Mouse (Mus musculus) hindbrain, embryonic 14.5 days (tissue): ENCODE results near the gene Gm11237. TPM values are rescaled to one million over a fixed set of nuclear protein-coding genes. Genes with fewer than 3 reads are reported as not detected.
"Not testable (repeated sequence)": the region's sequence is repeated elsewhere in the genome, so short reads cannot be mapped to it uniquely, and the experiment has no call there.

ENCODE experiments used
- ATAC-seq: fragments of 200-750 bp; cut with Nextera tagmentation; 2 replicates; pipeline ENCODE4 v1.8.0; 2017; ENCODE audit warnings: moderate number of reproducible peaks, mild to moderate bottlenecking, moderate TSS enrichment, moderate library complexity; ENCODE audit not compliant: low FRiP score
- DNase-seq: peaks from one replicate; pipeline ENCODE4 v3.0.0-alpha.2; 2015; ENCODE audit warnings: low spot score
- H3K27ac ChIP-seq: fragments of 300-500 bp; sonication (generic); 2 replicates; pipeline ENCODE4 v1.5.1; 2014; ENCODE audit warnings: mild to moderate bottlenecking, moderate library complexity
- H3K27me3 ChIP-seq: fragments of 300-500 bp; sonication (generic); 2 replicates; pipeline ENCODE4 v1.6.1; 2014; ENCODE audit warnings: mild to moderate bottlenecking, low read length, mixed read lengths; ENCODE audit not compliant: control insufficient read depth, insufficient read depth
- H3K36me3 ChIP-seq: fragments of 300-500 bp; sonication (generic); replicated peaks from 2 replicates; pipeline ENCODE4 v1.6.1; 2014; ENCODE audit not compliant: control insufficient read depth, insufficient read depth
- H3K4me1 ChIP-seq: fragments of 300-500 bp; sonication (generic); replicated peaks from 2 replicates; pipeline ENCODE4 v1.6.1; 2014; ENCODE audit warnings: antibody characterized with exemption, low read length, mixed read lengths; ENCODE audit not compliant: control insufficient read depth, insufficient read depth
- H3K4me2 ChIP-seq: fragments of 300-500 bp; sonication (generic); replicated peaks from 2 replicates; pipeline ENCODE4 v1.6.1; 2014; ENCODE audit warnings: mild to moderate bottlenecking, moderate library complexity
- H3K4me3 ChIP-seq: fragments of 300-500 bp; sonication (generic); replicated peaks from 2 replicates; pipeline ENCODE4 v1.5.1; 2014; ENCODE audit warnings: mild to moderate bottlenecking, low read length
- H3K9ac ChIP-seq: fragments of 300-500 bp; sonication (generic); 2 replicates; pipeline ENCODE4 v1.6.1; 2014
- H3K9me3 ChIP-seq: fragments of 300-500 bp; sonication (generic); 2 replicates; pipeline ENCODE4 v1.6.1; 2016; ENCODE audit warnings: low read length; ENCODE audit not compliant: control insufficient read depth
- WGBS: fragments of 180-500 bp; shearing (Covaris S2); extraction: QIAGEN DNeasy Blood & Tissue Kit; methylation state at CpG from one replicate; pipeline ENCODE4 v1.1.7; 2014; 5-methylcytosine and 5-hydroxymethylcytosine counted together
- polyA plus RNA-seq: library from polyadenylated mRNA; unstranded; fragments of >200 nt; fragmentation: Nextera tagmentation; extraction: Ambion mirVana; gene quantifications from 2 replicates; pipeline ENCODE4 v1.2.1, GENCODE M21; 2014

Gm11237 gene
- polyA plus RNA-seq: not detected in 2 replicates

GRCm38 (mm10) chr4:73622684-73623083 is at the start of gene Gm11237:
Gene Gm11237, plus strand, starts transcription at chr4:73622984.
- H3K27me3 ChIP-seq, H3K4me1 ChIP-seq, H3K36me3 ChIP-seq, ATAC-seq, H3K9me3 ChIP-seq, H3K9ac ChIP-seq, H3K4me2 ChIP-seq, H3K4me3 ChIP-seq, DNase-seq, H3K27ac ChIP-seq: not testable (repeated sequence)
- no CpG with 5 or more reads among the region's 3 CpGs for WGBS

GRCm38 (mm10) chr4:73599248-73599647 is 23.5 kb upstream of the Gm11237 start:
- Histone ChIP-seq H3K27me3 (no peaks in the 10 kb centered on the region), H3K4me2 (no peak overlapping the region), H3K9ac (no peak overlapping the region), H3K36me3 (no peaks in the 10 kb centered on the region), H3K4me3 (no peak overlapping the region), H3K27ac (no peak overlapping the region), H3K9me3 (no peaks in the 10 kb centered on the region), H3K4me1 (no peaks in the 10 kb centered on the region)
- peak; percentile 74; the same call in 1 of the 2 replicates for ATAC-seq
- peak; percentile 89 for DNase-seq
- 6% methylated on average over 3 of the region's 3 CpGs for WGBS

- not testable (repeated sequence) for H3K9me3 ChIP-seq, H3K4me1 ChIP-seq, H3K36me3 ChIP-seq, H3K9ac ChIP-seq, ATAC-seq, DNase-seq, H3K4me2 ChIP-seq, H3K27me3 ChIP-seq, H3K27ac ChIP-seq, H3K4me3 ChIP-seq
- no CpG with 5 or more reads among the region's 3 CpGs for WGBS
Observed at GRCm38 (mm10) chr4:73607581-73607980, 15.2 kb upstream of the Gm11237 start, which contains the start of gene Gm11238. Gene Gm11238, plus strand, starts transcription at chr4:73607881.

GRCm38 (mm10) chr4:73637821-73638220 is 15.0 kb downstream of the Gm11237 start, which contains the start of gene Gm11236:
Gene Gm11236, plus strand, starts transcription at chr4:73638121.
- not testable (repeated sequence) for H3K4me3 ChIP-seq, H3K4me2 ChIP-seq, DNase-seq, H3K36me3 ChIP-seq, H3K4me1 ChIP-seq, H3K9me3 ChIP-seq, H3K27ac ChIP-seq, ATAC-seq, H3K27me3 ChIP-seq, H3K9ac ChIP-seq
- no CpG with 5 or more reads among the region's 4 CpGs for WGBS

GRCm38 (mm10) chr4:73661864-73662263 is 39.1 kb downstream of the Gm11237 start:
- not testable (repeated sequence) for H3K36me3 ChIP-seq, ATAC-seq
- WGBS: 87% methylated on average over 4 of the region's 4 CpGs

GRCm38 (mm10) chr4:73668054-73668453 is 45.3 kb downstream of the Gm11237 start, which contains the start of gene Gm11239:
Gene Gm11239, plus strand, starts transcription at chr4:73668354.
- not testable (repeated sequence) for H3K4me2 ChIP-seq, H3K9me3 ChIP-seq, H3K4me3 ChIP-seq, ATAC-seq, DNase-seq, H3K27me3 ChIP-seq, H3K27ac ChIP-seq, H3K4me1 ChIP-seq, H3K36me3 ChIP-seq, H3K9ac ChIP-seq
- no CpG with 5 or more reads among the region's 4 CpGs for WGBS

More at GRCm38 (mm10) chr4:73661864-73662263, 39.1 kb downstream of the Gm11237 start:
- H3K9me3 ChIP-seq, H3K4me3 ChIP-seq, H3K4me1 ChIP-seq, H3K9ac ChIP-seq, H3K4me2 ChIP-seq, DNase-seq, H3K27ac ChIP-seq, H3K27me3 ChIP-seq: not testable (repeated sequence)

Other genes starting within 250 kb of the Gm11237 start
- not detected in 2 replicates for gene Gm11487, start 217.9 kb upstream of the Gm11237 start, polyA plus RNA-seq
- gene Gm11238, start 15.1 kb upstream of the Gm11237 start, polyA plus RNA-seq: not detected in 2 replicates
- not detected in 2 replicates for gene Gm11236, start 15.1 kb downstream of the Gm11237 start, polyA plus RNA-seq
- not detected in 2 replicates for gene Gm11239, start 45.4 kb downstream of the Gm11237 start, polyA plus RNA-seq
- gene Gm428, start 60.5 kb downstream of the Gm11237 start, polyA plus RNA-seq: not detected in 2 replicates
- gene Rasef, start 168.0 kb downstream of the Gm11237 start, polyA plus RNA-seq: 0.66 and 0.81 TPM in 2 replicates